Mouse (Mus musculus) retina, embryonic 14.5 days (tissue): ENCODE results near the gene Sept10.

ENCODE experiments used
- DNase-seq: peaks from one replicate; pipeline ENCODE4 v3.0.0-alpha.2; 2015; ENCODE audit warnings: low spot score

Gene Sept10

DNA sequence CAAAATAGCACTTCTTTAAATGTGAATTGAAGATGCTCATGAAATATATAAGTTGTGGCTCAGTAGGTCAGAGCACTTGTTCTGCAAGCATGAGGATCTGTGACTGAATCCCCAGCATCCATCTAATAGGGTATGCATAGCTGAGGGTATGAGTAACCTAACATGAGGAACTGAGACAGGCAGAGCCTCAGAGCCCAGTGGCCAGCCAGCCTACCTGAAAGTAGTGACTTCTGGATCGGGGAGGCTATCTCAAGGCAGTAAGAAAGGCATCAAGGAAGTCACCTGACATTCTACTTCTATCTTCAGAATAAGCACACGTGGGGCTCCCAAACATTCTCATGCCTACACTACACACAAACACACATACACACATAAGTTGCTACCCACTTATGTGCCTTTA is 3.5 kb upstream of the Sept10 start:
- DNase-seq: no peak

DNA sequence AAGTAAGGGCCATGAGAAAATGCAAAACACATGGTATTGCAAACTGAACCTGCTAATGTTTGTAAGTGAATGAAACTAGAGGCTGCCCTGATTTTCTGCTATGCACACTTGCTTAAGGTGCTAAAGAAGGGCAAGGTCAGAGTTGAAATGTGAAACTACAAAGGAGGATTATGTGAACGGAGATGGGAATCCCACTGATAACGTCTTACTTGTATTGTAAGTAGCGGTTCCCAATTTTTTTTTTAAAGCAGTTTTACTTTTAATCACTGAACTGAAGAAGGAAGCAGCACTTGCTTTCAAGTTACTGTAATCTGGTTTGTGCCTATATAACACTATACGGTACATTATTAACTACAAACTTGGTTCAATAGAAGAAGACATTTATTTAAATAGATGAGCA is 2.2 kb upstream of the Sept10 start:
- DNase-seq: no peak

DNA sequence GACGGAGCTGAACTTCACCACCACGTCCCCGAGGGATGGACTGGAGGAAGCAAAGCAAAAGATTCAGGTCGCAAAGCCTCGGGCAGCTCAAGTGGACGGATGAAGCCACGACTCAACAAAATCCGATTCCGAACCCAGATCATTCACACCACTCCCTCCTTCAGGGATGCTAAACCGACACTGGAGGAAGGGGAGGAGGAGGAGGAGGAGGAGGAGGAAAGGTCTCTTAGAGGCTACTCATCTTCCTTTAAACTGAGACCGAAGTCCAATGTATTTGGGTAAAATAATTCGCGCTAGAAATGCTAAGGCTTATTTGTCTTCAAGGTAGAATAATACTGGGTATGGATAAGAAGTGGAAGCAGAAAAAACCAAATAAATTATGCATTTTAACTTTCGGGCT is 1.7 kb upstream of the Sept10 start:
- DNase-seq: no peak

DNA sequence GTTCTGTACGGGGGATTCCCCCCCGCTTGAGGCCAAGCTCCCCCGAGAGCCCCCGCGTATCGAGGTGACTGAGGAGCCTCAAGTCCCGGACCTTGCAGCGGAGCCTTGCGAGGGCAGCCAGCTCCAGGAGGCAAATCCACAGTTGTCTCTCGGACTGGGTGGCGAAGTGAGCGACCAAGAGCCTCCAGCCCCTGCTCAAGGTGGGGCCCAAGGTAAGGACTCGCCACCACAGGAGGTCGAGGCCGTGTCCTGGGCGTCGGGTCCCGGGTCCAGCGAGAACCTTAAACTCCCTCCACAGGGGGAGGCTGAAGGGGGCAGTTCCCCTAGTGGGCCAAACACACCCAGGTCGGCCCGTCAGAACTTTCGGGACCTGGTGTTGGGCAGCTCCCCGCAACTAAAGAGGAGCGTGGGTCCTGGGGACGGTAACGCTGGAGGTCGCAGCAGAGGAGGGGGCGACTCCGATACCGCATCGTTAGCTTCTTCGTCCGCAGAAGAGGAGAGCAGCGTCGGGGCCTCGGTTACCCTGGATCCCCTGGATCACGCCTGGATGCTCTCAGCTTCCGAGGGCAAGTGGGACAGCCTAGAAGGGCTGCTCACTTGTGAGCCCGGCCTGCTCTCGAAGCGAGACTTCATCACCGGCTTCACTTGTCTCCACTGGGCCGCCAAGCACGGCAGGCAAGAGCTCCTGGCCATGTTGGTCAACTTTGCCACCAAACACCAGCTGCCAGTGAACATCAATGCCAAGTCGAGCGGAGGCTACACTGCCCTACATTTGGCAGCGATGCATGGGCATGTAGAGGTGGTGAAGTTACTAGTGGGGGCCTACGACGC is 839 bp upstream of the Sept10 start:
- DNase-seq: peak; percentile 46

DNA sequence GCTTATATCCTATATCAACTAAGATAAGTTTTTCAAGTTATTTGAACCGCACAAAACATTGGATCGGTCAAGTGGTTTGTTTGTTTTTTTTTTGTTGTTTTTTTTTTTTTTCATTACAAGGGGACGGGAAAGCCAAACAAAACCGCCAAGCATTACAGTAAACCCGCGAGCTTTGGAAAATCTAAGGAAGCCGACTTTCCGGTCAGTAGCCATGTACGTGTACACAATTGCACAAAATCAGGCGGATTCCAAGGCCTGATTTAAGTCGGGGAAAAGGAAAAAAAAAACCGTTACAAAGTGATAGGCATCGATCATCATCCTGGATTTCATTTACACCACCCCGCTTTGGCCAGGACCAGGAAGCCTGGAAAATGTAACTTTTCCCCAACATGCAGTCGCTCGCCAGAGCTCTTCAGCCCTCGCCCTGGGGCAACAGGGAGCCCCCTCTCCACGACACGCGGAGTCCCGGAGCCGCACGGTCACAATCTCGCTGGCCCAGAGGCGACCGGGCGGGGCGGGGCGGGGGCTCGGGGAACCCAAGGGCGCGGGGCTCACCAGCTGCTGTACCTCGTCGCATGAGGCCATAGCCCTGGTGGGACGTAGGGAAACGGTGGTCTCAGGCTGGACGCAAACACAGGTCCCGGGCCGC is 699 bp downstream of the Sept10 start:
- peak; percentile 63 for DNase-seq

DNA sequence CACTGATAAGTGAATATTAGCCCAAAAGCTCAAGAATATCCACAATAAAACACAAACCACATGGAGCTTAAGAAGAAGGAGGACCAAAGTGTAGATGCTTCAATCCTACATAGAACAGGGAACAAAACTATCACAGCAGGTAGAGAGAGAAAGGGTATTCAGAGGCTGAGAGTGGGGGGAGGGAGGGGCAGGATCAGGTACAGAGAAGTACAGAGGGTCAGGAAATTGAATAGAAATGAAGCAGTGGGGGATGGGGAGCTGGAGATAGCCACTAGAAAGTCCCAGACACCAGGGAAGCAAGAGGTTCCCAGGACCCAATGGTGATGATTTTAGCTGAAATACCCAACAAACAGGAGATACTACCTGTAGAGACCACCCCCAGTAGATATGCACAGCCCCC is 21.6 kb downstream of the Sept10 start:
- DNase-seq: no peak

DNA sequence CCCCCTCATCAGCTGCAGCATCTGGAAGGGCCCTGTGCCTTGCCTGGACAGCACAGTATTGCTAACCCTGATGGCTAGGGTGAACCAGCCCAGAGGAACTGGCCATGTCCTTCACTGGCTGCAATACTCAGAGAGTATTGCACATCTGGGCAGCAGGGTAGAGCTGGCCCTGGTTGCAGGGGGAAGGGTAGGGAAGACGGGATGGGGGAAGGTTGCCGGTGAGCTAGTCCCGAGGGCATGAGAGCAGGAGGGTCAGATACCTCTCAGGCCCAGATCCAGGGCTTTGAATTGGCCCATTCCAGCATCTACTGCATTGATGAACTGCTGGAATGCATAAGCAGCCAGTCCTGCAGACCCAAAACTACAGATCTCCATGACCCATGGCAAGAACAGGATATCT is 24.9 kb downstream of the Sept10 start:
- no peak for DNase-seq

DNA sequence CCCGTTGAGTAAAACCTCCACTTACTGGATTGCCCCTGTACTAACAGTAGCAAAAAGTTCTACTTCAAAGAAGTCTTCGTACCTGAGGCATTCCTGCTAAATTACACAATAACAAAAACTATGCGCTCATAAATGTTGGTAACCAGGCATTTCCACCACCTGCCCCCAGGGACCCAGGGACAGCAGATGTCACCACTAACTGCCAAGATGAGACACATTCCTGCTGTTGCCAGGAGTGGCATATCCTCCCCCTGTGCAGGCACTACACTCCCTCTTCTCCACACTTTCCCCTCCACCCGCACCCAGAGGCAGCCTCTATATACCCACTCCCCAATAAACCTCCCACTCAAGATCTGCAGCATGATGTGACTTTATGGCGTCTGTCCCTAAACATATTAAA is 26.8 kb downstream of the Sept10 start:
- DNase-seq: peak; percentile 11

DNA sequence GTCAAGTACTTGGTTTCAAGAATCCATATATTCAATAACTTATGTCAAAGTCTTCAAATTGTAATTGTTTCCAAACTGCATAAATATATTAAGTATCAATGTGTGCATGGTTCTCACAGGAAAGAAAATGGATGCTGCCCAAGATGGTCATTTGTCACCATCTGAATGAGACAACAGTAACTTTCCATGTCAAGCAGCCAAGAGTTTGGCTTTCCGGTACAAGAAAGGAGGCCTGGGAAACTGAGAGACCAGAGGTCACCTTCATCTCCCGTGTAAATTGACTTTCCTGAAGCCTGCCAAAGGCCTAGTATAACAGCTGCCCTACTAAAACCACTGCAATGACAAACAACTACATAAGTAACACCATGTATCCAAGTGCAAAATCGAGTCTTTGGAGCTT is 39.3 kb downstream of the Sept10 start:
- no peak for DNase-seq

DNA sequence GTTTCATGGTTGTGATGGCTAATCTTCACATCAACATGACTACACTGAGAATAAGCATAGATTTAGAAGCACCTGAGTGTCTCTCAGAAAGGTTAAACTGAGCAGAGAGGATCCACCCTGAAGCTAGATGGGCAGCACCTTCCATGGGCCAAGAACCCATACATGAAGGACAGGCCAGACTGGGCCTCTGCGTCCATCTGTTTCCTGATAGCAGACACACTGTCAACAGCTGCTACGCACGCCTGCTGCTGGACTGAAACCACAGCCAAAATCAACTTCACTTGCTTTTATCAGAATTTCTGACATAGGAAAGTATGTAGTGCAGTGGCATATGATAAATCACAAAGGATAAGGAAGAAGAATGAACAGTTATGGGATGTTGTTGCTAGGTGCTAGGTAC is 42.0 kb downstream of the Sept10 start:
- no peak for DNase-seq

DNA sequence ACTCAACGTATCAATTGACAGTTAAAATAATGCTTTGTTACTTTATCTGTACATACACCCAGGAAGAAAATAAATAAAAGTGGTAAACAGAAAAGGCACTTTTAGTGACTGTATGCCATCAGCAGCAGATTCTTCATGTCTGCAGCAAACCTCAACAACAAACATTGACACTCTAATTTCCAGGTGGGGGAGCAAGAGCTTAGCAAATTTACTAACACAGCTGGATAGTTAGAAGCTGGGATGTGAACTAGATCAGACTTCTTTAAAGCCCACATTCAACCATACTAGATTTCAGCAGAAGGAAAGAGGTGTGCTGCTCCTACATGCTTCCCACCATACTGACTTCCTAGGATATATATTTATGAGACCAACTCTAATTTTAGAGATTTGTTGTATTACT is 49.1 kb downstream of the Sept10 start:
- DNase-seq: no peak

DNA sequence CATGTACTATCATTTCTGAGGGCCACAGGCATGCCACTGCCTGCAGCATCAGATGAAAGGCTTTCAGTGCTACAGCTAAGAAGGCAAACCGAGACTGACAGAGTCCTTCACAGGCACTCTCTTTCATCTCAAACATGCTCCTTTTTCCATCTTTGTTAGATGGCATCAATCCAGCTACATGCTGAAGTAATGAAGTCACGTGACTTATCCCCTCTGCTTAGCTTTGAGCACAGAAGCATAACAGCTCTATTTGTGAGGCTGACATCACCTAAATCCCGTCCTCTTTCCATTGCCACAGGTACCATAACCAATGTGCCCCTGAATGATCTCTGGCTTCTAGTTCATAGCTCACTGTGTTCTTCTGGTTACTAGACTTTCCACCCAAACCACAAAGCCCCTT is 50.6 kb downstream of the Sept10 start:
- no peak for DNase-seq

DNA sequence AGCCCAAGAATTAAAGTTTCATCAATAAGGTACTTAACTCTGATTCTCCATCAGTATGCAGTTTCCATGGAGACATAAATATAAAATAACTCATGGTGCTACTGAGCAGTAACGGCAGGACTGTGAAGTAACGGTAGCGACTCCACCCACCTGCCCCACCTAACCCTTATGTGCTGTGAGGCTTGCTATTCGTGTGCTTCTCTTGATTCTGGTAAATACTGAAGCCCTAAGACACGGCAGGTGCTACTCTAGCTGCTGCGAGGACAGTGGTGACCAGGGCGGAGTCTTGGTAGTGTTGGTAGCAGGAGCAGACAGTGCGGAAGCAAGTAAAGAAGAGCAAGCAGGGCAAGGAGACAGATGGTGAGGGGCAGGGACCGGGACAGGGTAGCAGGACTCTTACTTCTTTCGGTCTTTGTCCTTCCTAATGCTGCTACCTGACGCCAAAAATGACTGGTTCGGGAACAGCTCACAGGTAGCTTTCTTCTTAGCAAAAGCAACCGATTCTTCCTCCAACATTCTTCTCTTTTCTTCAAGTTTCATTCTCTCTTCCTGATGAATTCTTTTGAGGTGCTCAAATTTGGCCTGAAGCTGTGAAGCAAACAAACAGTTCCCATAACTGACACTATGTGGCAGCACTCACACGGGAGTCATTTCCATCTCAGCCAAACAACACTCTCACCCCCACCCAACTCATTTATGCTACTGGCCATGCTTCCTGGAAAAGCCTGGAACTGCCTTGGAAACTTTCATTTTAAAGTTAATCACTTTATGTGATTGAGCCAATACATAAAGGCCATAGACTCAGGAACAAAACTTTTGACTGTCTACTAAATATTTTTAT is 55.3 kb downstream of the Sept10 start:
- peak; percentile 73 for DNase-seq

DNA sequence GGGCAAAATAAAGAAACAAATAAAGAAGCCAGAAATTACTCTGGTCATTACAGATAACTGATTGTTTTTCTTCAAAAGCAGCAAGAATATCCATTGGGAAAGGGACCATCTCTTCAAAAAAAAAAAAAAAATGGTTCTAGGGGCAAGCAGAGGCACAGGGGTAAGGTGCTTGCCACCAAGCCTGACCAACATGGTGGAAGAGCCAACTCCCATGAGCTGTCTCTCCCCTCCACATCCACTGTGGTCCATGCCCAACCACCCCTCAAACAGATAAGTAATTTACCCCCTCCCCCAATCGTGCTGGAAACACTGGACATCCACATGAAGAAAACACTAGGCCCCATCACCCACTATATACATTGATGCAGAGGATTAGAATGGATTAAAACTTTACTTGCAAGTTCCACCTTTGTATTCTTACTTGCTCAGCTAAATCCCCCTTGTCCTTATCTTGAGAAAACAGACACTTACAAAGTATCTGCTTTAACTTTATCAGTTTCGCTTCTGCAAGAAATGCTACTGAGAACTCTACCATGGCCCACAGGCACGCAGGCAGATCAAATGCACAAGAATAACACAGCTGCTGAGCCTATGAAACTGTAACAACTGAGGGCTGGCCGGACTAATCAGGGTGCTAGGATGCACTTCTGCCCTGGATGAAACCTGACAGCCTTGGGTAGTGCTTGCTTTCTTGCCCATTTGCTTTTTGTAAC is 59.3 kb downstream of the Sept10 start:
- DNase-seq: no peak

DNA sequence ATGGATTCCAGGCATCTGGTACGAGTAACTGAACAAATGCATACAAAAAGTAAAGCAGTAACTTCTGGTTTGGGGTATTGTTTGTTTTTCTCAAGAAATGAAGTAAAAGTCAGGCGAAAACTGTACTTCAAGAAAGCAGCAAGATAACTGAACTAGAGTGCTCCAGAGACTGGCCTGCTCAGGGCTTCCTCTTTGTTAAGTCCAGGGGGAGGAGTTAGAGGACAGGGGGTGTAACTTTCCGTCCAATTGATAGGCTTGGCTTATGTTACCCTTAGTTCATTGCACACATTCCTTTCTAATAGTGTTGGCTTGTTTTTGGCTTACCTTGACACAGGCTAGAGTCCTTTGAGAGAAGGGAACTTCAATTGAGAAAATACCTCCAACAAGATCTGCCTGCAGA is 63.0 kb downstream of the Sept10 start:
- no peak for DNase-seq

DNA sequence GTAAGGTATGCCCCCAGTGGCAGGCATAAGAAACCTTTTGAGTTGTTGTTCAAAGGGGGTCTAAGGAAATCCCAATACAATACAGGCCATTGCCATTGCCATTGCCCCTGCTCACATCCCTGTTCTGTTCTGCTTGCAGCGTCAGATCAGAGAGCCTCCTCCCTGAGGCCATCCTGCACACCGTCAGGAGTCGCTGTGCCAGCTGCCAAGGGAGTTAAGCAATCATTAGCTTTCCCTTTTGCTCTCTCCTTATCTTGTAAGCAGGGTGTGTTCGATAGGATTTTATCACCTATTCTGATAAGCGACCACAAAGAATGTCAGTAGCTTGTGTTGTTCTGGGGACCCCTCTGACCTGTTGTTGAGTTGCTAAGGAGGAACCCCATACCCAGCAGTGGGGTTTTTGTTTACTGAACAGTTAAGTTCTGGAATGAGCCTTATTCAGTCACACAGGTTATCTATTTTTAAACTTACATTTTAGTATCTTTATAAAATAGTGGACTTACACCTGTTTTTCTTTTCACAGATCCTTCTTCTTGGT is 69.0 kb downstream of the Sept10 start:
- DNase-seq: no peak

DNA sequence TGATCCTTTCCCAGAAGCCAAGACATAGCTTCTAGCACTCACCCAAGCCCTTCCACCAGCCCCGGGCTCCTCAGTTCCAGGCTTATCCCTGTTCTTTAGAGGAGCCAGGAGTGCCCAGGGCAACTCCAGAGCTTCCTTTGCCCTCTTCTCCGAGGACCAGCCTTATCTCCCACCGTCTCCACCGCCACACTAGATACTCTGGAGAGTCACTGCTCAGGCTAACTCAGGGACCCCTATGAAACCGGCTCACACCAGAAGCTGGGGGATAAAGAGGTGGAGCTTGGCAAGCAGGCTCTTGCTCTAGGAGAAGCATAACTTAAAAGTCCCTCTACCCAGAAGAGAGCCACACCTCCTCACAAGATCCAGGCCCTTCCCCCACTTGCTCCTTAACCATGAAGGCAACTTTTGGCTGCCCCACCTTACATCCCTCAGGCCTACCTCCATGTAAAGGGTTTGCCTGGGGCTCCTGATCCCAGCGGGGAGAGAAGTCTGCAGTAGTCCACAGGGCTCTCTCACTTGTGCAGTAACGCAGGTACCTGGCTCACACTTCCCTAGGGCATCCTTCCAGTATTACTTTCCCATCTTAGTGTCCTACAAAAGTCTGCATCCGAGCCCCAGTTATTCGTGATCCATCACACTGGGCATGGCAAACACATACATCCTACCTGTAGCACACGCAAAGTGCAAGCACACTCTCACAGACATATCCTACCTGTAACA is 70.5 kb downstream of the Sept10 start:
- no peak for DNase-seq

DNA sequence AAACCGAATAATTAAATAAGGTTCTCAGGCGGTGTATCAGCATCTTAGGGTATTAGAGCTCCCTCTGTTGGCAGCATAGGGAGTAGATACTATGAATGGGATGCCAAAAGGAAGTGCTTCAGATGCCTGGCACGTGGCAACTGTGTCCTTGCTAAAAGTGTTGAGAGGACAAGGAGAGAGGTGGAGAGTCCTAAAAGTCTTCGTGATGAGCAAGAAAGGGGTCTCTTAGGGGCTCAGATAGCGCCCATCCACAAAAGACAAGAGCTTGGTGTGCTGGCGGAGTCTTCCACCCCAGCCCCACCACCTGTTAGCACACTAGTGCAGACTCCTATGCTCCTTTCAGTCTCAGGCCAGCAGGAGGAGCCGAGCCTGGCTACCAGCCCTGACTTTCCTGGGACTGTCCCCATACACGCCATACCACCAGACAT is 71.7 kb downstream of the Sept10 start:
- peak; percentile 83 for DNase-seq

DNA sequence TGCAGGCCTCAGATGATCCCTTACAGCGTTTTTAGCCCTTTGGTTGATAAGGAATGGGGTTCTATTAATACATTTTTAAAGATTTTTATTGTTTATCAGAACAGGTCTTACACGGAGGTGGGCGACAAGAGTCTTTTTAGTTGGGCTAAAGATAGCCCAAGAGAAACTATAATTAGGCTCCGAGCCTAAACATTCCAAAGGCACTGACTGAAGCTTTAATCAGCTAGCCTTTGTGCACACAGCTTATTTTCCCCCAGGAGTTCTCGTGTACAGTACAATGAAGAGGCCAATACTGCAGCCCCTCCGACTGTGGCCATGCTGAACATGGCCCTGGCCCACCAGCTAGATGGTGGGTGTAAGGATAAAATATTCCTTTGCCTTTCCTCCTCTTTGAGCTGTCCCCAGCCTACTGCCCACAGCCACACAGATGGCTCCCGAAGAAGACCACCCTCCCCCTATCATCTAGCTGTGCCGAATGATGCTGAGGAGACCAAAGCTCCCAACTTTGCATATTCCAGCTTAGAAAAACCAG is 88.1 kb downstream of the Sept10 start:
- no peak for DNase-seq

DNA sequence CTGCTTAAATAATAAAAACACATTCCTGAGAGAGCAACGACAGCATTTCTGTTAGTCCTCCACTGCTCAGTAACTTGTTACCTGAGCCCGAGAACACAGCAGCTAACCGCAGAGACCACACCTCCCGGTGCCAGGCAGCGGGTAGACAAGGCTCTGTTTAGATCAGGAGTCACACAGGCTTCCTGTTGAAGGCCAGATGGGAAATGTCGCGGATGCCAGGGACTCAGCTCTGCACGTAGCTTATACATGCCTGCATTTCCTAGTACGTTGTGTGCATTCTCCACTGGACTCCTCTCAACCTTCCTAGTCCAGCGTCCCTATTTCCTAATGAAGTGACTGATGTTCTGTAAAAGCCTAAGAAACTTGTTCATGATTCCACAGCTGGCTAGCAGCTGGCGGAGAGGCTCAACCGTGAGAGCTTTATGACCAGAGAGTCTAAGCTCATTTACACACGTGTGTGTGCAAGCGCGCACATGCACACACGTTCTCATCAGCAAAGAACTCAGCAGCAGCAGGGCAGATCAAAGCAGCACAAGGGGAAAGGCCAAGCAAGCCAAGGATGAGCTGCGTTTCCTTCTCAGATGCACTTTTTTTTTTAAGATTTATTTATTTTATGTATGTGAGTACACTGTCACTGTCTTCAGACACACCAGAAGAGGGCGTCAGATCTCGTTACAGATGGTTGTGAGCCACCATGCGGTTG is 89.6 kb downstream of the Sept10 start:
- no peak for DNase-seq
